8 mouse cellular contexts compared by ENCODE assay signal in the genomic region with DNA sequence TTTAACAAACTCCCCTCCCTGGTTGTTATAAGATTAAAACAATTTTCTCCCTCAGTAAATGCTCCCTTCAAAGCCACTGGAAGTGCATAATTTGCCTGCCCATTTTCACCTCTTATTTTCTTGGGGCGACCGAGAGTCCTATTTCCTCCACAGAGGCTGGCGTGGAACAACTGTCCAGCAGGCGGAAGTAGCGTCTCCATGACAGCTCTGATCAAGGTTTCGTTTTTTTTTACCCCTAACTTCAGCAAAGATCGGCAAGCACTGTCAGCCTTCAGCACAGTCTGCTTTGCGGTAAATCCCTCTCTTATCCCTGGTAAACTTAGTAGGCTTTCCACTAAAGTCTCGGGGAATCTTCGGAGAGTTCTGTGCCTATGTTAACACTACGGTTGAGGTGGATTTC. TPM values are rescaled to one million over a fixed set of nuclear protein-coding genes. Genes with fewer than 3 reads are reported as not detected.
A peak's percentile ranks its signal among the peaks of the same experiment; 100 is the strongest.
DNase-seq lines count a peak whose midpoint lies in the region; ATAC-seq lines count a peak whose summit lies in the region.

No protein-coding gene starts in this region.

- WGBS in kidney, embryonic 14.5 days = 14% methylated on average over 11 of the region's 11 CpGs
- 8% methylated on average over 11 of the region's 11 CpGs for WGBS in midbrain, embryonic 16.5 days

- no peaks in the 10 kb centered on the region; the same call in 1 of the 2 replicates for H3K4me1 ChIP-seq in kidney, embryonic 14.5 days (ENCODE audit: control insufficient read depth, insufficient read depth, low read length)
- no peaks in the 10 kb centered on the region for H3K4me1 ChIP-seq in brown adipose tissue, adult 24 weeks (ENCODE audit: control insufficient read depth, insufficient read depth, insufficient read length, low read length)
- peaks cover 2% of the 10 kb centered on the region; the same call in 1 of the 2 replicates for H3K4me1 ChIP-seq in midbrain, embryonic 16.5 days (ENCODE audit: control insufficient read depth, insufficient read depth, low read length)

- DNase-seq in kidney, adult 9 months = no peak
- peak; percentile 7 for DNase-seq in induced T-regulatory cell, adult 2 months (ENCODE audit: low read depth)
- no peak for DNase-seq in thymus, postnatal 14 days
- no peak for DNase-seq in spleen, postnatal 4 days (ENCODE audit: low spot score in 2 of 2)
- DNase-seq in layer of hippocampus, postnatal 10 days (ENCODE audit: low spot score in 2 of 2) = no peak

- H3K36me3 ChIP-seq in kidney, embryonic 14.5 days (ENCODE audit: control insufficient read depth, insufficient read depth, low read length) = no peaks in the 10 kb centered on the region
- no peaks in the 10 kb centered on the region for H3K36me3 ChIP-seq in midbrain, embryonic 16.5 days (ENCODE audit: control insufficient read depth, insufficient read depth, low read length)

- peak overlapping the region; percentile 29; the same call in 1 of the 2 replicates for H3K4me2 ChIP-seq in kidney, embryonic 14.5 days (replicated peaks; ENCODE audit: low read depth, low read length)
- peak overlapping the region; percentile 31 for H3K4me2 ChIP-seq in midbrain, embryonic 16.5 days (ENCODE audit: low read length)

- H3K9ac ChIP-seq in kidney, embryonic 14.5 days (ENCODE audit: low read depth, low read length) = no peak overlapping the region
- H3K9ac ChIP-seq in midbrain, embryonic 16.5 days (ENCODE audit: low read depth, low read length) = no peak overlapping the region

- H3K4me3 ChIP-seq in kidney, embryonic 14.5 days (ENCODE audit: low read length) = peak overlapping the region; percentile 12
- H3K4me3 ChIP-seq in brown adipose tissue, adult 24 weeks (ENCODE audit: insufficient read depth, low read depth, low read length) = peak overlapping the region; percentile 34
- H3K4me3 ChIP-seq in midbrain, embryonic 16.5 days (ENCODE audit: low read depth, low read length) = no peak overlapping the region

- H3K27me3 ChIP-seq in kidney, embryonic 14.5 days (ENCODE audit: control insufficient read depth, insufficient read depth, low read length) = peaks cover 3% of the 10 kb centered on the region; the same call in 1 of the 2 replicates
- peaks cover 3% of the 10 kb centered on the region for H3K27me3 ChIP-seq in midbrain, embryonic 16.5 days (ENCODE audit: control insufficient read depth, insufficient read depth, low read depth, low read length)

- no peaks in the 10 kb centered on the region for H3K9me3 ChIP-seq in kidney, embryonic 14.5 days (ENCODE audit: control insufficient read depth, low read length)
- no peaks in the 10 kb centered on the region for H3K9me3 ChIP-seq in midbrain, embryonic 16.5 days (replicated peaks; ENCODE audit: control insufficient read depth, low read length, poor library complexity, severe bottlenecking)

- ATAC-seq in kidney, embryonic 14.5 days (ENCODE audit: low FRiP score, low TSS enrichment) = no peak
- no peak for ATAC-seq in midbrain, embryonic 16.5 days

- no peak overlapping the region for H3K27ac ChIP-seq in kidney, embryonic 14.5 days (ENCODE audit: low read depth, low read length)
- no peak overlapping the region for H3K27ac ChIP-seq in brown adipose tissue, adult 24 weeks (replicated peaks; ENCODE audit: low read depth, low read length)
- H3K27ac ChIP-seq in midbrain, embryonic 16.5 days (ENCODE audit: low read length) = no peak overlapping the region

RNA-seq across cellular contexts. Expression of a gene that starts 24.6 kb away (rescaled TPM):
- 0.54 and 0.70 TPM in 2 replicates for polyA plus RNA-seq in kidney, embryonic 14.5 days (2014; fragmentation: Nextera tagmentation; extraction: Ambion mirVana)
- not detected in 2 replicates for polyA plus RNA-seq in brown adipose tissue, adult 24 weeks (2012; ENCODE audit: insufficient read depth, insufficient read length, missing spikeins)
- polyA plus RNA-seq in midbrain, embryonic 16.5 days (2015; fragmentation: Nextera tagmentation; extraction: Ambion mirVana) = 1.9 and 2.2 TPM in 2 replicates
- 1 to 10 TPM; 1.2 to 1.8 TPM for total RNA-seq in layer of hippocampus, postnatal 10 days (2021)

RNA-seq across cellular contexts. Expression of a gene that starts 24.9 kb away (rescaled TPM):
- polyA plus RNA-seq in kidney, embryonic 14.5 days (2014; fragmentation: Nextera tagmentation; extraction: Ambion mirVana) = 8.1 and 9.5 TPM in 2 replicates
- polyA plus RNA-seq in brown adipose tissue, adult 24 weeks (2012; ENCODE audit: insufficient read depth, insufficient read length, missing spikeins) = 20.7 and 23.0 TPM in 2 replicates
- 50.6 and 57.9 TPM in 2 replicates for polyA plus RNA-seq in midbrain, embryonic 16.5 days (2015; fragmentation: Nextera tagmentation; extraction: Ambion mirVana)
- 100 to 1,000 TPM; 232 to 243 TPM for total RNA-seq in layer of hippocampus, postnatal 10 days (2021)
